Mouse (Mus musculus) ES-Bruce4 (cell line): ENCODE measurements around the gene Cfap77.

Experiments used
- CTCF ChIP-seq: IDR thresholded peaks from one replicate; pipeline ENCODE4 v1.8.1; 2011; ENCODE audit warnings: low read depth, low read length
- POLR2A ChIP-seq: IDR thresholded peaks from one replicate; pipeline ENCODE4 v1.8.1; 2011; ENCODE audit warnings: low read length; ENCODE audit not compliant: insufficient read depth

GRCm38 (mm10) chr2:29016599-29017587 lies 38.0 kb downstream of the Cfap77 start:
- TF ChIP-seq CTCF (no peak), POLR2A (no peak)
